12 mouse cellular contexts compared by ENCODE assay signal in the genomic region with DNA sequence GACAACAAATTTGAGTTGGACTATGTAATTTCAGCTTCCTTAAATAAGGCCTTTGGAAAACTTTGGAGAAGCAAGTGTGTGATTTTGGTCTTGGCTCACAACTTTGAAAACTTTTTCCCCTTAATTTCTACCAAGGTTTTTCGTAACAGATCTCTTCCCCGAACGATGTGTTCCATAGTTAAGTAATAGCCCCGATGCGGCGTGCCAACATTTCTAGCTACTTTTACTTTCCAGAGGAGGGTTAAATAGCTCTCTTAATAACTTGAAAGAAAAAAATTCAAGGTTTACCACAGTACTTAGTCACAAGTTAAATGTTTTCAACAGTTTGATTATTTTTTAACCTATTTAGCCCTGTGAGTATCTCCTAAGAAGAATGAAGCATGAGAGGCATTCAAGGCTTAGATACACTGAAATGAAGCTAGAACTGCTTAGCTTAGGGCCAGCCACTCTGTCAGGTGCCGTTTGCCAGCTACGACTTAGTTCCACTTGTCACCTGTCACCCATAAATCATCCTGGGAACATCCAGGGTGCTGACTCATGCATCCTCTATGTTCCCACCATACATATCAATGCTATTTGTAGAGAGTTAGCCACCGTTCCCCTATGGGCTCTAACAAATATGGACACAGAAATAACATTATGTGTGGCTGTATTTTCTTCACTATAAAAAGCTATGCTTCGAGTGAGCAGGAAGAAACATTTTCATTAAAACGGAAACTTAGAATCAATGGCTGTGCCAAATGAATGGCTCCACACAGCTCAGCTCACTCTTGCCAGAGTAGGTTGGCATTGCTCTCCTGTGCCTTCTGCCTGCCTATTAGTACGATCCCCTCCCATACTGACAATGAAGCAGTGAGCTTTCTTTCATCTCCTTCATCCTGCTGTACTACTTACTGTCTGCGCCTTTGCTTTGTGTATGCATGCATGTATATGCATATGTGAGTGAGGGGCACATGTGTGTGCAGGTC.
A peak's percentile ranks its signal among the peaks of the same experiment; 100 is the strongest.
DNase-seq lines count a peak whose midpoint lies in the region; ATAC-seq and TF ChIP-seq lines count a peak whose summit lies in the region.
"Had no signal": no experiment of that assay in that cellular context is flagged by ENCODE, and none has a peak within 500 bp of the region (broad histone marks: within the 10 kb centered on the region; RNA-seq: fewer than 3 reads in every experiment).

No protein-coding gene starts in this region.

- CTCF ChIA-PET in Patski (lab: Charles Lee) = interaction anchor here (1.0 to 1.6 kb wide), 4 partner anchors 9 to 30 kb away, joined by 3 to 6 read pairs (median 4); no protein-coding TSS in a partner anchor

- H3K36me3 ChIP-seq in kidney, embryonic 14.5 days (ENCODE audit: control insufficient read depth, insufficient read depth, low read length) = no peaks in the 10 kb centered on the region
- H3K36me3 ChIP-seq: limb, embryonic 15.5 days; lung, embryonic 15.5 days had no signal

- no peaks in the 10 kb centered on the region for H3K9me3 ChIP-seq in kidney, embryonic 14.5 days (ENCODE audit: control insufficient read depth, low read length)
- H3K9me3 ChIP-seq: limb, embryonic 15.5 days; lung, embryonic 15.5 days had no signal

- no peaks in the 10 kb centered on the region for H3K27me3 ChIP-seq in kidney, embryonic 14.5 days (ENCODE audit: control insufficient read depth, insufficient read depth, low read length)
- no peaks in the 10 kb centered on the region for H3K27me3 ChIP-seq in Patski
- H3K27me3 ChIP-seq: limb, embryonic 15.5 days; lung, embryonic 15.5 days had no signal

- no peaks in the 10 kb centered on the region for H3K4me1 ChIP-seq in kidney, embryonic 14.5 days (ENCODE audit: control insufficient read depth, insufficient read depth, low read length)
- H3K4me1 ChIP-seq: limb, embryonic 15.5 days; lung, embryonic 15.5 days had no signal

- no peak overlapping the region for H3K4me3 ChIP-seq in kidney, embryonic 14.5 days (ENCODE audit: low read length)
- H3K4me3 ChIP-seq: limb, embryonic 15.5 days; lung, embryonic 15.5 days had no signal

- H3K9ac ChIP-seq in kidney, embryonic 14.5 days (ENCODE audit: low read depth, low read length) = no peak overlapping the region
- H3K9ac ChIP-seq: limb, embryonic 15.5 days; lung, embryonic 15.5 days had no signal

- no peak for ATAC-seq in cerebellum, adult (ENCODE audit: insufficient number of reproducible peaks, low FRiP score, low TSS enrichment)
- no peak for ATAC-seq in kidney, embryonic 14.5 days (ENCODE audit: low FRiP score, low TSS enrichment)
- peak; percentile 94 for ATAC-seq in Patski

- 80% methylated on average over 13 of the region's 13 CpGs for WGBS in kidney, embryonic 14.5 days

- TF ChIP-seq CTCF in Patski (IDR thresholded peaks at IDR 0.05) = peak; percentile 7

- no peak overlapping the region for H3K27ac ChIP-seq in kidney, embryonic 14.5 days (ENCODE audit: low read depth, low read length)
- H3K27ac ChIP-seq: limb, embryonic 15.5 days; lung, embryonic 15.5 days had no signal

- H3K4me2 ChIP-seq in kidney, embryonic 14.5 days (replicated peaks; ENCODE audit: low read depth, low read length) = no peak overlapping the region
- H3K4me2 ChIP-seq: limb, embryonic 15.5 days; lung, embryonic 15.5 days had no signal

- in situ Hi-C loops in Patski (cut with MboI; ENCODE audit: low pct_unique_long_range_greater_than_20kb) = loop anchor here (5.0 kb wide), 2 partner anchors 97 to 108 kb away; no protein-coding TSS in a partner anchor

- DNase-seq in cerebellum, adult 9-10 months = peak; percentile 31
- DNase-seq in kidney, adult 18-20 months = peak; percentile 26
- DNase-seq in Patski (ENCODE audit: low read depth, low spot score) = peak; percentile 93
- peak; percentile 53 to 69 for DNase-seq in gastrocnemius, adult 8-10 months (ENCODE audit: low spot score in 2 of 2)
- no peak for DNase-seq in ovary, postnatal 14 days (ENCODE audit: low spot score)
- DNase-seq in Muller cell, postnatal 12 days (ENCODE audit: inconsistent ontology term) = no peak
- DNase-seq: heart, postnatal 10 days; thymus, postnatal 4 days had no signal

- POLR2A ChIA-PET in Patski (lab: Charles Lee) = interaction anchor here (0.6 kb wide), 1 partner anchor 9 kb away, joined by 3 read pairs; no protein-coding TSS in a partner anchor

Comparison
In these comparisons a context has a peak if more than half of its experiments do, and no peak if none do; other contexts are left out.
1. DNase-seq: peak in cerebellum, adult 9-10 months (single experiment), kidney, adult 18-20 months (single experiment), Patski (single experiment) and gastrocnemius, adult 8-10 months (2 of 2); none in ovary, postnatal 14 days (single experiment) and Muller cell, postnatal 12 days (single experiment).